In genomic region chr1:158770036-158770655, GRCm38 (mm10) we compare ENCODE assay signal across 21 mouse cellular contexts.
A peak's percentile ranks its signal among the peaks of the same experiment; 100 is the strongest.
DNase-seq lines count a peak whose midpoint lies in the region; ATAC-seq and TF ChIP-seq lines count a peak whose summit lies in the region.
"Had no signal": no experiment of that assay in that cellular context is flagged by ENCODE, and none has a peak within 500 bp of the region (broad histone marks: within the 10 kb centered on the region; RNA-seq: fewer than 3 reads in every experiment).

No protein-coding gene starts in this region.

- H3K27ac ChIP-seq in lung, embryonic 14.5 days (ENCODE audit: low read depth): no peak overlapping the region
- no peak overlapping the region for H3K27ac ChIP-seq in embryonic facial prominence, embryonic 15.5 days (replicated peaks)
- no peak overlapping the region for H3K27ac ChIP-seq in midbrain, embryonic 13.5 days
- H3K27ac ChIP-seq: heart, adult 2 months; hindbrain, embryonic 15.5 days; limb, embryonic 13.5 days had no signal

- TF ChIP-seq CTCF in lung, embryonic 14.5 days (IDR thresholded peaks at IDR 0.05; ENCODE audit: low read depth): no peak

- H3K27me3 ChIP-seq in lung, embryonic 14.5 days (ENCODE audit: insufficient read depth, low read length): no peaks in the 10 kb centered on the region
- no peaks in the 10 kb centered on the region for H3K27me3 ChIP-seq in embryonic facial prominence, embryonic 15.5 days
- no peaks in the 10 kb centered on the region for H3K27me3 ChIP-seq in midbrain, embryonic 13.5 days
- H3K27me3 ChIP-seq: CH12.LX; heart, embryonic 12.5 days; hindbrain, embryonic 15.5 days; limb, embryonic 13.5 days; megakaryocyte, embryonic 14.5 days had no signal

- no peak overlapping the region for H3K4me3 ChIP-seq in lung, embryonic 14.5 days (ENCODE audit: low read depth, low read length)
- no peak overlapping the region for H3K4me3 ChIP-seq in embryonic facial prominence, embryonic 15.5 days (replicated peaks)
- no peak overlapping the region for H3K4me3 ChIP-seq in midbrain, embryonic 13.5 days (replicated peaks)
- H3K4me3 ChIP-seq: heart, adult 2 months; heart, embryonic 12.5 days; hindbrain, embryonic 15.5 days; limb, embryonic 13.5 days; megakaryocyte, embryonic 14.5 days had no signal

- WGBS in lung, embryonic 14.5 days: 51% methylated on average over 7 of the region's 7 CpGs
- 56% methylated on average over 7 of the region's 7 CpGs for WGBS in embryonic facial prominence, embryonic 15.5 days
- 85% methylated on average over 7 of the region's 7 CpGs for WGBS in midbrain, embryonic 13.5 days

- intact Hi-C loops in gastrocnemius, postnatal 14 days (cut with DNase I; ENCODE audit: low total_unique reads): no loop called here

- H3K4me1 ChIP-seq in lung, embryonic 14.5 days (ENCODE audit: insufficient read depth): no peaks in the 10 kb centered on the region
- H3K4me1 ChIP-seq in embryonic facial prominence, embryonic 15.5 days: no peaks in the 10 kb centered on the region
- H3K4me1 ChIP-seq in midbrain, embryonic 13.5 days (replicated peaks): 0 out of 2 replicates have a peak, but pooled peaks cover 3% of the 10 kb centered on the region
- H3K4me1 ChIP-seq: hindbrain, embryonic 15.5 days; limb, embryonic 13.5 days; megakaryocyte, embryonic 14.5 days had no signal

- no peaks in the 10 kb centered on the region for H3K36me3 ChIP-seq in lung, embryonic 14.5 days (ENCODE audit: insufficient read depth)
- H3K36me3 ChIP-seq in embryonic facial prominence, embryonic 15.5 days: no peaks in the 10 kb centered on the region
- H3K36me3 ChIP-seq in midbrain, embryonic 13.5 days: no peaks in the 10 kb centered on the region
- H3K36me3 ChIP-seq: heart, embryonic 12.5 days; hindbrain, embryonic 15.5 days; limb, embryonic 13.5 days had no signal

- H3K4me2 ChIP-seq in lung, embryonic 14.5 days: no peak overlapping the region
- H3K4me2 ChIP-seq in embryonic facial prominence, embryonic 15.5 days (replicated peaks): no peak overlapping the region
- no peak overlapping the region for H3K4me2 ChIP-seq in midbrain, embryonic 13.5 days (replicated peaks)
- H3K4me2 ChIP-seq: heart, embryonic 12.5 days; hindbrain, embryonic 15.5 days; limb, embryonic 13.5 days; liver, embryonic 11.5 days had no signal

- H3K9me3 ChIP-seq in lung, embryonic 14.5 days (ENCODE audit: low read depth, low read length): no peaks in the 10 kb centered on the region
- no peaks in the 10 kb centered on the region for H3K9me3 ChIP-seq in embryonic facial prominence, embryonic 15.5 days (replicated peaks)
- no peaks in the 10 kb centered on the region for H3K9me3 ChIP-seq in midbrain, embryonic 13.5 days
- H3K9me3 ChIP-seq: heart, embryonic 12.5 days; hindbrain, embryonic 15.5 days; limb, embryonic 13.5 days had no signal

- ATAC-seq in lung, embryonic 14.5 days (ENCODE audit: insufficient read depth): peak; percentile 70; the same call in 1 of the 2 replicates
- ATAC-seq in embryonic facial prominence, embryonic 15.5 days (ENCODE audit: insufficient number of reproducible peaks, low FRiP score, low TSS enrichment, low read depth): peak; percentile 15; the same call in 1 of the 2 replicates
- no peak for ATAC-seq in midbrain, embryonic 13.5 days
- ATAC-seq: forebrain, embryonic 14.5 days; inflammation-experienced regulatory T-cells, adult 6 months had no signal

- DNase-seq in lung, embryonic 14.5 days: peak; percentile 70
- DNase-seq in lung, postnatal 25 days (ENCODE audit: low spot score): no peak
- DNase-seq in cerebellum, adult 11 months: peak; percentile 12
- DNase-seq in cerebellum, adult 9-10 months: peak; percentile 70
- DNase-seq in gastrocnemius, postnatal 14 days: no peak
- no peak for DNase-seq in gastrocnemius, postnatal 25 days
- DNase-seq: heart, adult 2 months; kidney, adult 11 months; kidney, postnatal 14 days; lung, postnatal 4 days; midbrain, embryonic 14.5 days had no signal

- H3K9ac ChIP-seq in lung, embryonic 14.5 days: no peak overlapping the region
- no peak overlapping the region for H3K9ac ChIP-seq in embryonic facial prominence, embryonic 15.5 days
- no peak overlapping the region for H3K9ac ChIP-seq in midbrain, embryonic 13.5 days (replicated peaks)
- H3K9ac ChIP-seq: heart, embryonic 12.5 days; hindbrain, embryonic 15.5 days; limb, embryonic 13.5 days had no signal

Comparison
In these comparisons a context has a peak if more than half of its experiments do, and no peak if none do; other contexts are left out.
1. DNase-seq: peak in lung, embryonic 14.5 days (single experiment), cerebellum, adult 11 months (single experiment) and cerebellum, adult 9-10 months (single experiment); none in lung, postnatal 25 days (single experiment), gastrocnemius, postnatal 14 days (single experiment) and gastrocnemius, postnatal 25 days (single experiment).